Mouse (Mus musculus): Measurements from ENCODE around the gene Olfr263. TPM values are rescaled to one million over a fixed set of nuclear protein-coding genes. Genes with fewer than 3 reads are reported as not detected.

The Olfr263 gene
- polyA plus RNA-seq, 1 experiment, result not detected

GRCm38 (mm10) chr13:21179724-21180550, 50.5 kb downstream of the Olfr263 start:
- H3K36me3 ChIP-seq (ENCODE audit: control insufficient read depth, insufficient read depth, low read length), result peaks cover 20% of the 10 kb centered on the region
- H3K4me1 ChIP-seq (replicated peaks; ENCODE audit: control insufficient read depth, insufficient read depth, low read length), result peaks cover 12% of the 10 kb centered on the region
- H3K27me3 ChIP-seq (ENCODE audit: control insufficient read depth, insufficient read depth, low read length), result no peaks in the 10 kb centered on the region
- peak; percentile 87 for DNase-seq
- peak overlapping the region; percentile 93 for H3K4me3 ChIP-seq (ENCODE audit: control insufficient read depth, insufficient read depth, low read length)
- WGBS, result 1% methylated on average over 80 of the region's 80 CpGs
- TF ChIP-seq POLR2A (IDR thresholded peaks at IDR 0.05; ENCODE audit: control insufficient read depth, extremely low read depth, insufficient read depth, low read length, poor library complexity), result peak; percentile 82; the same call in 1 of the 2 replicates
- TF ChIP-seq CTCF (IDR thresholded peaks at IDR 0.05; ENCODE audit: borderline replicate concordance, control insufficient read depth, extremely low read depth, insufficient read depth, low read length, poor library complexity), result peak; percentile 17; the same call in 1 of the 2 replicates
- peak overlapping the region; percentile 81 for H3K27ac ChIP-seq (ENCODE audit: control insufficient read depth, insufficient read depth, low read length)

GRCm38 (mm10) chr13:21180551-21181530, 51.4 kb downstream of the Olfr263 start:
- Histone ChIP-seq H3K4me3 (ENCODE audit: control insufficient read depth, insufficient read depth, low read length) (peak overlapping the region; percentile 93), H3K27me3 (ENCODE audit: control insufficient read depth, insufficient read depth, low read length) (no peaks in the 10 kb centered on the region), H3K4me1 (replicated peaks; ENCODE audit: control insufficient read depth, insufficient read depth, low read length) (peaks cover 12% of the 10 kb centered on the region), H3K36me3 (ENCODE audit: control insufficient read depth, insufficient read depth, low read length) (peaks cover 29% of the 10 kb centered on the region), H3K27ac (ENCODE audit: control insufficient read depth, insufficient read depth, low read length) (peak overlapping the region; percentile 61)
- TF ChIP-seq CTCF (IDR thresholded peaks at IDR 0.05; ENCODE audit: borderline replicate concordance, control insufficient read depth, extremely low read depth, insufficient read depth, low read length, poor library complexity), result no peak
- 0 out of 2 replicates have a peak, but pooled peaks have one; percentile 28 for TF ChIP-seq POLR2A (IDR thresholded peaks at IDR 0.05; ENCODE audit: control insufficient read depth, extremely low read depth, insufficient read depth, low read length, poor library complexity)
- WGBS, result under 1% methylated on average over 71 of the region's 71 CpGs
- DNase-seq, result peak; percentile 83

GRCm38 (mm10) chr13:21181996-21182395, 52.6 kb downstream of the Olfr263 start:
- Histone ChIP-seq H3K36me3 (ENCODE audit: control insufficient read depth, insufficient read depth, low read length) (peaks cover 38% of the 10 kb centered on the region), H3K27ac (ENCODE audit: control insufficient read depth, insufficient read depth, low read length) (no peak overlapping the region), H3K4me3 (ENCODE audit: control insufficient read depth, insufficient read depth, low read length) (no peak overlapping the region), H3K27me3 (ENCODE audit: control insufficient read depth, insufficient read depth, low read length) (no peaks in the 10 kb centered on the region), H3K4me1 (replicated peaks; ENCODE audit: control insufficient read depth, insufficient read depth, low read length) (peaks cover 12% of the 10 kb centered on the region)
- WGBS, result 89% methylated on average over 7 of the region's 7 CpGs
- TF ChIP-seq CTCF (IDR thresholded peaks at IDR 0.05; ENCODE audit: borderline replicate concordance, control insufficient read depth, extremely low read depth, insufficient read depth, low read length, poor library complexity) (no peak), POLR2A (IDR thresholded peaks at IDR 0.05; ENCODE audit: control insufficient read depth, extremely low read depth, insufficient read depth, low read length, poor library complexity) (no peak)
- no peak for DNase-seq

GRCm38 (mm10) chr13:21183066-21183465, 53.6 kb downstream of the Olfr263 start:
- Histone ChIP-seq H3K27me3 (ENCODE audit: control insufficient read depth, insufficient read depth, low read length) (no peaks in the 10 kb centered on the region), H3K27ac (ENCODE audit: control insufficient read depth, insufficient read depth, low read length) (no peak overlapping the region), H3K4me3 (ENCODE audit: control insufficient read depth, insufficient read depth, low read length) (no peak overlapping the region), H3K36me3 (ENCODE audit: control insufficient read depth, insufficient read depth, low read length) (peaks cover 49% of the 10 kb centered on the region), H3K4me1 (replicated peaks; ENCODE audit: control insufficient read depth, insufficient read depth, low read length) (peaks cover 12% of the 10 kb centered on the region)
- 99% methylated on average over 6 of the region's 6 CpGs for whole genome bisulfite sequencing
- DNase-seq, result no peak
- TF ChIP-seq CTCF (IDR thresholded peaks at IDR 0.05; ENCODE audit: borderline replicate concordance, control insufficient read depth, extremely low read depth, insufficient read depth, low read length, poor library complexity), result no peak
- no peak for TF ChIP-seq POLR2A (IDR thresholded peaks at IDR 0.05; ENCODE audit: control insufficient read depth, extremely low read depth, insufficient read depth, low read length, poor library complexity)

- 94% methylated on average over 7 of the region's 7 CpGs for WGBS
- no peak for DNase-seq
- Histone ChIP-seq H3K27me3 (ENCODE audit: control insufficient read depth, insufficient read depth, low read length) (no peaks in the 10 kb centered on the region), H3K27ac (ENCODE audit: control insufficient read depth, insufficient read depth, low read length) (no peak overlapping the region), H3K36me3 (ENCODE audit: control insufficient read depth, insufficient read depth, low read length) (peaks cover 55% of the 10 kb centered on the region), H3K4me1 (replicated peaks; ENCODE audit: control insufficient read depth, insufficient read depth, low read length) (peaks cover 9% of the 10 kb centered on the region), H3K4me3 (ENCODE audit: control insufficient read depth, insufficient read depth, low read length) (no peak overlapping the region)
- TF ChIP-seq CTCF (IDR thresholded peaks at IDR 0.05; ENCODE audit: borderline replicate concordance, control insufficient read depth, extremely low read depth, insufficient read depth, low read length, poor library complexity), result no peak
- TF ChIP-seq POLR2A (IDR thresholded peaks at IDR 0.05; ENCODE audit: control insufficient read depth, extremely low read depth, insufficient read depth, low read length, poor library complexity), result no peak
Measured at GRCm38 (mm10) chr13:21183661-21184060, 54.2 kb downstream of the Olfr263 start.

- Histone ChIP-seq H3K27me3 (ENCODE audit: control insufficient read depth, insufficient read depth, low read length) (no peaks in the 10 kb centered on the region), H3K4me3 (ENCODE audit: control insufficient read depth, insufficient read depth, low read length) (no peak overlapping the region), H3K4me1 (replicated peaks; ENCODE audit: control insufficient read depth, insufficient read depth, low read length) (peaks cover 7% of the 10 kb centered on the region), H3K36me3 (ENCODE audit: control insufficient read depth, insufficient read depth, low read length) (peaks cover 72% of the 10 kb centered on the region), H3K27ac (ENCODE audit: control insufficient read depth, insufficient read depth, low read length) (no peak overlapping the region)
- 97% methylated on average over 4 of the region's 4 CpGs for whole genome bisulfite sequencing
- DNase-seq, result no peak
- no peak for TF ChIP-seq CTCF (IDR thresholded peaks at IDR 0.05; ENCODE audit: borderline replicate concordance, control insufficient read depth, extremely low read depth, insufficient read depth, low read length, poor library complexity)
- TF ChIP-seq POLR2A (IDR thresholded peaks at IDR 0.05; ENCODE audit: control insufficient read depth, extremely low read depth, insufficient read depth, low read length, poor library complexity), result no peak
Measured at GRCm38 (mm10) chr13:21185521-21185920, 56.1 kb downstream of the Olfr263 start.

Other genes starting within 250 kb of the Olfr263 start
- 0.11 TPM in 1 of 2 replicates, not detected in the other for gene Olfr1370, start 54.7 kb upstream of the Olfr263 start, polyA plus RNA-seq (2012; rRNA removed)
- not detected in 2 replicates for gene Olfr1369-ps1, start 18.2 kb upstream of the Olfr263 start, polyA plus RNA-seq (2012; rRNA removed)
- not detected in 2 replicates for gene Olfr1368, start 16.2 kb downstream of the Olfr263 start, polyA plus RNA-seq (2012; rRNA removed)
- gene Trim27, start 49.8 kb downstream of the Olfr263 start, polyA plus RNA-seq (2012; rRNA removed), result 131 and 200 TPM in 2 replicates
- gene Gpx5, start 163.1 kb downstream of the Olfr263 start, polyA plus RNA-seq (2012; rRNA removed), result not detected in 2 replicates
- 0.36 and 0.38 TPM in 2 replicates for gene Gpx6, start 182.5 kb downstream of the Olfr263 start, polyA plus RNA-seq (2012; rRNA removed)
- not detected in 2 replicates for gene Olfr1367, start 217.3 kb downstream of the Olfr263 start, polyA plus RNA-seq (2012; rRNA removed)
- 1.5 and 1.6 TPM in 2 replicates for gene Zscan12, start 233.2 kb downstream of the Olfr263 start, polyA plus RNA-seq (2012; rRNA removed)